Mouse (Mus musculus): ENCODE measurements at regions not wholly inside any gene's neighbourhood (a gene's known extent, or its start where the extent isn't known, plus 50 kb on each side); places are given as distances from the start of the nearest gene placed in this dataset.

DNA sequence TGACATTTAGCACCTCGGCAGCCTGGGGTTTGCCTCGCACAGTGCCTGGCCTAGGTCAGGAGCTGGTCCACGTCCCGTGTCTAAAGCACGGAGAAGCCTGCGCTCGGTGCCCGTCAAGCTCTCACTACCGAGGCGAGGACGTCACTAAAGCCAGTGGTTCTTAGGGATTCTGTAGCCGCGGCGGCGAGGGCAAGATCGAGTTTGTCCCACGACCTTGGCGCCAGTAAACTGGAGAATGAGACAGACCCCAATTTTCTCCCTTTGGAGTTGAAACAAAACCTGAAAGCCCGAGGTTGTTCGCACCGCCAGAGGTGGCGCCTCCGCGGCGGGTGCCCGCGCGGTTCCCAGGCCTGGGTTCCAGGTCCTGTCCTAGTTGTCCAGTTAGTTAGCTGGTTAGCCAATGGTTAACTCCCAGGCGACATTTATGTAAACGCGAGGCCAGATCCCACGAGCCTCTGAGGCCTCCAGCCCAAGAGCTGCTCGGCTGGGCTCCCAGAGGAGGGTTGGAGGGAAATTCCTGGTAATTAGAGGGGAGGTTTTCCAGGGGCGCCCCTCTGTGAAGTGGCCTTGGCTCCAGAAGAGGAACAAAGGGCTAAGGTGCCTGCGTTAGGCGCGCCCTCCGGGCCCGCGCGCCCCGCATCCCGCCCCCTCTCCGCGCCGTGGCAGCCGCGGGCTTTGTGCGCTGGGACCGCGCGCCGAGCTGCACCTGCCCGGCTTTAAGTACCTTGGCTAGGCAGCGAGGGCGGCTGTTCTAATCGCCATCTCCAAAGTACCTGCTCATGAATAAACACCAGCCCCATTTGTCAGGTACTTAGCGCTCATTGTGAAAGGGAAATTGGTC lies 74.0 kb downstream of the Rhcg start:
- DNase-seq (ENCODE audit: low spot score in 2 of 2): peak in 1 of 2 experiments; percentile 72

- DNase-seq (ENCODE audit: low spot score in 2 of 2): peak in 1 of 2 experiments; percentile 53
Observed at GRCm38 (mm10) chr7:79542379-79543015, 75.0 kb downstream of the Rhcg start.

- no peak for DNase-seq (ENCODE audit: low spot score in 2 of 2)
Observed at GRCm38 (mm10) chr7:79540246-79540645, 74.1 kb upstream of the Polg start.

- DNase-seq (ENCODE audit: low spot score in 2 of 2): no peak
Observed at GRCm38 (mm10) chr7:79539426-79539825, 73.3 kb upstream of the Polg start.

- DNase-seq (ENCODE audit: low spot score in 2 of 2): peak; percentile 80 to 88
Observed at GRCm38 (mm10) chr7:79536157-79536641, 70.0 kb upstream of the Polg start.

DNA sequence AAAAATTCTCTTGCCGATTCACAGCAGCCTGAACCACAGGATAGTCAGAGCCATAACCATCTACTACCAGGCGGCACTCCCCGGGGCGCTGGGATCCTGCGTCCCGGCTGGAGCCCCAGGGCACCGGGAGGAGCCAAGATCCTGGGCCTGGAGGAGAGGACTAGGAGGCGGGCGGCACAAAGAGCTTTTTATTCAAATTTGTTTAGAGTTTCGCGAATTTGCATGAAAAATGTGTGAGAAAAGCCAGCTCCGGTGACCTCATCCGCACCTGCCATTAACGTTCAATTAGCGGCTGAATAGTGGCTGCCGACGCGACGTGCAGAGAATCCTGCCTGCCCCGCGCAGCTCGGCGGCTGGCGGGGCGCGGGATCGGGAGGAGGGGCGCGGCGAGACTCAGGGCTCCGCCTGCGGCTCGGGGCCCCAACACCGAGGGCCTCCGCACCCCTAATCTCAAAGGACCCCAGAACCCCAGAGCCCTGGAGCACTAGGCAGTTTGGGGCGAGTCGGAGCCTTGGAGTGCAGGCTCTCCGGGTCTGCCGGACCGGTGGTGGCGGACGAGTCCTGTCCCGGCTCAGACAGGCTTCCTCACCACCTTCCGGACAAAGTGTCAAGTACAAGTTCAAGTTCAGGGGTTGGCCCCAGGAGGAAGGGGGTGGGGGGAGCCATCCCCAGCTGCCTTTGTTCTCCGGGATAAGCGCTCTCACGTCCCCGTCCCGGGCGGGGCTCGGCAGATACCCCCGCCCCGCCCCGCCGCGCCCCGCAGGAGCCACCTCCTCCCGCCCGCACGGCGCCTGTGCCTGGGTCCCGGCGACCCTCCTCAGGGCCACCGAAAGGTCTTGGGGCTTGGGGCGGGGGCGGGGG lies 69.3 kb upstream of the Polg start:
- peak; percentile 75 to 80 for DNase-seq (ENCODE audit: low spot score in 2 of 2)

GRCm38 (mm10) chr7:79534819-79535218 lies 68.7 kb upstream of the Polg start:
- DNase-seq (ENCODE audit: low spot score in 2 of 2): no peak

DNA sequence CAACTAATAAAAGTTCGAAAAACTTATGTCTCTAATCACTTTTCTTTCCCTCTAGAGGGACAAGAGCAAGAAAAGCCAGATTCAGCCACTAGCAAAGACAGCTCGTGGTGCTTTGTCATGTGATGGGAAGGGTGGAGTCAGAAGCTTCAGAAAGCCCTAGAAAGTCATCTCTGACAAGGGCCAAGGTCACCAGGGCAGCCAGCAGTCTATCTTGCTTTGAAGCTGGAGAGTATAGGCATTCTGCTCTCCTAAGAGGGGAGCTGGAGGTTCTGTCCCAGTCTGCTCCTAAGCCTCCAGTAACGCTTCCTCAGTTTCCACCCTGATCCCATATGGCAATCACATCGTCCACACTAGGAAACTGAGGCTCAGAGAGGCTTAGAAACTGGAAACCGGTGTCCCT lies 68.2 kb upstream of the Polg start:
- peak; percentile 22 to 36 for DNase-seq (ENCODE audit: low spot score in 2 of 2)

DNA sequence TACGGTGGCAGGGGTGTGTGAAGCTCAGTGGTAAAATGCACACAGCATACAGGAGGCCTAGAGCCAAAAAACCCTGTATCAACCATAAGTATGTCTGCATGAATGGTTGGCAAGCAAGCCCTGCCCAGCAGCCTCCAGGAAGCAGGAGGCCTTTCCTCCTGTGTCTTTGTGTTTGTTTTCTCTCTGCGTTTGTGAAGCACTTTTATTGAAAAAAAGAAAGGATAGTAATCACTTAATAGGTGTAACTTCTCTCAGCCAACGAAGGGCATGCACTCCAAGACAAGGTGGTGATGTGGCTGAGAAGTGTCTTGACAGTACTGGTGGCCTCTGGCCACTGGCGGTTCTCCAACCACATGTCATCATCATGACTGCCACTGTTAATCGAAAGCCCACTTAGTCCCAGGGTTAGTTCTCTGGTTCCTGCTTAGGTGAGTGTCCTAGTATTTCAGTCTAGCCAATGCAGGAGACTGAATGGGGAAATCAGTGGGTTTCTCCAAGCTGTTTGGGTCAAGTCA lies 66.5 kb upstream of the Polg start:
- no peak for DNase-seq (ENCODE audit: low spot score in 2 of 2)

GRCm38 (mm10) chr7:79531551-79532356 lies 65.6 kb upstream of the Polg start:
- no peak for DNase-seq (ENCODE audit: low spot score in 2 of 2)

DNA sequence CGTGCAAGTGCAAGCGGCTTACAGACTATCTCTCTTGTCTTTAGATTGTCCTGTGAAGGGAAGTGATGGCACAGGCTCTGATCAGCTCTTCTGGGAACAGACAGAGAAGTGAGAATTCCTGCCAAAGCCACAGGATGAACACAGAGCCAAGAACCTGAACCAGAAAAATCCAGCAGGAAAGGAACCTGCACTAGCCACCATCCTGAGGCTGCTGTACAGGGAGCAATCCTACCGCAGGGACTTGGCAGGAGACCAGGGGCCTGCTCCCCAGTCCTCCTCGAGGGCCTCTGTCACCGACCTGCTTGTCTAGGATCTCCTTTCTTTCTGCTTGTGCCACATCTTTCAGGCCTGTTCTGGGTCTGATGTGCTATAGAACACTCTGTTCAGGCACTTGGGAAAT lies 65.0 kb upstream of the Polg start:
- DNase-seq (ENCODE audit: low spot score in 2 of 2): no peak

GRCm38 (mm10) chr7:79529480-79529879 lies 63.3 kb upstream of the Polg start:
- DNase-seq (ENCODE audit: low spot score in 2 of 2): peak; percentile 19 to 34

GRCm38 (mm10) chr7:79527984-79528383 lies 61.8 kb upstream of the Polg start:
- no peak for DNase-seq (ENCODE audit: low spot score in 2 of 2)

GRCm38 (mm10) chr7:79525690-79526630 lies 59.8 kb upstream of the Polg start:
- peak in 1 of 2 experiments; percentile 35 for DNase-seq (ENCODE audit: low spot score in 2 of 2)

GRCm38 (mm10) chr7:79524921-79525320 lies 58.8 kb upstream of the Polg start:
- no peak for DNase-seq (ENCODE audit: low spot score in 2 of 2)

DNA sequence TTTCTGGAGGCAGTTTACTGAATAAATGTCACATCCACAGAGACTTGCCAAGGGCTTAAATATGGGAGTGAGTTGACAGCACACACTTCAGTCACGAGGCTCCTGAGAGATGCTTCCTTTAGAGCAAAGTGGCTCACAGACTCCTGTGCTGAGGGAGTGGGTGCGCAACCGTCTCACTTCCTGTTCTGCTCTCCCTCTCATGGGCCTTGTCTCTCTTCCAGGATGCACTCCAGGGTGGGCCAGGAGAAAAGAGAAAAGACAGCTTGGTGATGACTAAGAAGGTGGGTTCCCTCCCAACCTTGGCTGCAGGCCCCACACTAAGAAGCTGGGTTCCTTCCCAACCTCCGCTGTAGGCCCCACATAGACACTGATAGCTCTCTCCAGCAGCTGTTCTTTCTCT lies 57.5 kb upstream of the Polg start:
- DNase-seq (ENCODE audit: low spot score in 2 of 2): peak in 1 of 2 experiments; percentile 32

DNA sequence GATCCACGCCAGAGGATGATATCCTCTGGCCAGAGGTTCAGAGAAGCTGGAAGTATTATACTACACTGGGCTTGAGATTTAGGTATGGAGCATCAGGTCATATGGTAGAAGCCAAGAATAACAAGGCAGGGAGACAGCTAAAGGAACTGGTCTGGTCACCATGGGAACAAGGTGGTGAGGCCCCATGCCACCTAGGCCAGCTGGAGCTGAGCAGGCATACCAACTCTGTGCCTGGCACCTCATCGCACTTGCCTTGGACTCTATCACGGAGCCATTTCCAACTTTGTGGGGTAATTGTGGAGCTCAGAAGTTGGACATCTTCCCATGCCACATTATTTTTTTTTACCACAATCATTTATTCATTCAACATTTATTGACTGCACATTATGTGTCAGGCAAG lies 55.9 kb upstream of the Polg start:
- peak in 1 of 2 experiments; percentile 28 for DNase-seq (ENCODE audit: low spot score in 2 of 2)

- DNase-seq (ENCODE audit: low spot score in 2 of 2): peak; percentile 57 to 66
Observed at GRCm38 (mm10) chr7:79521259-79521658, 55.1 kb upstream of the Polg start.

- DNase-seq (ENCODE audit: low spot score in 2 of 2): peak; percentile 87 to 89
Observed at GRCm38 (mm10) chr7:79520222-79520710, 54.1 kb upstream of the Polg start.

Data from layer of hippocampus, postnatal 10 days (tissue).